Mouse (Mus musculus): ENCODE measurements around the gene Tmem200b.

Tmem200b gene

DNA sequence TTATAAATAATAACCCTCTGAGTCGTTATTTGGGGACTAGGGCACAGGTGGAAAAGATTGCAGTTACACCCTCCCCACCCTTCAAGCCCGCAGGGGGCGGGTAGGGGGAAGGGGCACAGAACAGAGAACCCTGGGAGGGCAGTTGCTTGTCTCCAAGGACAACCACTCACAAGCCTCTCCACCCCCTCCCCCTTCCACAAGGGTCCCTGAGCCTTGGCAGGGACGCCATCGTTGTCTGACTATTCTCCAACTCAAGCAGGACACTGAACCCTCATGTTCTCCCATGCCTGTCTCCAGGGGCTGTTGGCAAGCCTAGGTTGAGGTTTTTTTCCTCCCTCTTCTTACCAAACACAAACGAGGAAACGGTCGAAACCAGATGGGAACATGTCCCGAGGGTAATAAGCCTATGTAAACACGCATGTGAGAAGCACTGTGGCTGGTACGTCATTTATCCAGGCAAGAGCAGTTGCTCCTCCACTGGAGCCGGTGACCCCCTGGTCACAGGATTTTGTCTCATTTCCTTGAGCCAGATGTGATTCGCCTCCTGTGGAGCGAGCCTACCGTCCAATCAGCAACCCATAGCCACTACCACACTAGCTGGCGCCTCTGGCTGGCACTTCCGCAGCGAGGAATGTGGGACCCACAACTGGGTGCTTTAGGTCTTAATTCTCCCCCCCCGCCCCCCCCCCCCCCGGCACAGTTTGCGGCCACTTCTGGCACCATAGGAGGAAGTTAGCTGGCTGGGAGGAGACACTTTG is 11.2 kb upstream of the Tmem200b start:
- DNase-seq (ENCODE audit: low spot score in 2 of 2), result no peak

DNA sequence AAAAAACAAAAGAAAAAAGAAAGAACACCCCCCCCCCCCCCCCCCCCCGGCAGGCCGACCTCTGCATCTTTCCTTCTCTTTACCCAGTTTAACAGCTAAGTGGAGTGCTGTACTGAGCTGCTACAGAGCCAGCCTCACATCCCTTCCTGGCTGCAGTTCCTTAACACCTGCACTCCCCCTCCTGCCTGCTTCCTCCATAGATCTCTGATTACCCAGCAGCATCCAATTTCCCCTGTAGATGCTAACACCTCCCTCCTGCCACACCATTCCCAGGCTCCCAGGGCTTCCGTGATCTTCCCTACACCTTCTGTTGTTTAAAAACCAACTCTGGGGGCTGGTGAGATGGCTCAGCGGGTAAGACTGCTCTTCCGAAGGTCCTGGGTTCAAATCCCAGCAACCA is 10.1 kb upstream of the Tmem200b start:
- DNase-seq (ENCODE audit: low spot score in 2 of 2), result no peak

DNA sequence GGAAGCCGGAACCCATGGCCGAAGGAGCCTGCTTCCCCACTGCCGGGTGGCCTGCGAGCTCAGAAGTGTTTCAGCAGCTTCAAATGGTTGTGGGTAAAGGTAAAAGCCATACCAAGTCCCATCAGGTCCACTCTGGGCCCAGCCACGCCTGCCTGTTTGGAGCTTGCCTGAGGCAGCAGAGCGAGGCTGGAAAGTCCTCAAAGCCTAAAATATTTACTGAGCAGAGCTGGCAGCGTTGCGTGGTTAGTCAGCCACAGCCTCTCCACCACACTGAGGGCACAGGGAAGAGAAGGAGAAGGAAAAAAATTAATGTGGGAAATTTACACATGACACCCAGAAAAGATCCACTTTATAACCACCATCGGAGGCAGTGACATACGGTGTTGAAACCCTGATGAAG is 8.0 kb upstream of the Tmem200b start:
- DNase-seq (ENCODE audit: low spot score in 2 of 2), result no peak

DNA sequence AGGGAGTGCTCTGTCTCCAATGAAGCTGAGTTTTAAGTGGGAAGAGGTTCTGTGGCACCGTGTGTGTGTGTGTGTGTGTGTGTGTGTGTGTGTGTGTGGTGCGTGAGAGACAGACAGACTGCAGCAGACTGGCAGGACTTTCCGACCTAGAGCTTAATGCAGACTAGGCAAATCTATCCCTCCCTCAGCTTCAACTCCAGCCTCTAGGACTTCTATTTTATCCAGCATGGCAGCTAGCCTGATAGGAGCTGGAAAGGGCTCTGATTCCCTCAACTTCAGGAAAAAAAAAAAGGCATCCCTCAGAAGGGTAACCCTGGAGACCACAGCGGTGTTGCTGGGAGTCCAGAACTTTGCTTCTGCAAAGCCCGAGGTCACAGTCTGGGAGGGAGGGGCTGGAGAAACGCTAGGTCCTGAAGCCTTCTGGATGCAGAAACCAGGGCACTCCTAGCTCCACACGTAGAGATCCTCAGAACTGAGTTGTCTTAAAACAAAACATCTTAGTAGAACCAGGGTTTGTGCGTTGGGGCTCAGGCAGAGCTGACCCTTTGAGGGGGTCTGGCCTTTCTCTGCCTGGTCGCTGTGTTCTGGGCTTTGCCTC is 7.4 kb upstream of the Tmem200b start:
- no peak for DNase-seq (ENCODE audit: low spot score in 2 of 2)

DNA sequence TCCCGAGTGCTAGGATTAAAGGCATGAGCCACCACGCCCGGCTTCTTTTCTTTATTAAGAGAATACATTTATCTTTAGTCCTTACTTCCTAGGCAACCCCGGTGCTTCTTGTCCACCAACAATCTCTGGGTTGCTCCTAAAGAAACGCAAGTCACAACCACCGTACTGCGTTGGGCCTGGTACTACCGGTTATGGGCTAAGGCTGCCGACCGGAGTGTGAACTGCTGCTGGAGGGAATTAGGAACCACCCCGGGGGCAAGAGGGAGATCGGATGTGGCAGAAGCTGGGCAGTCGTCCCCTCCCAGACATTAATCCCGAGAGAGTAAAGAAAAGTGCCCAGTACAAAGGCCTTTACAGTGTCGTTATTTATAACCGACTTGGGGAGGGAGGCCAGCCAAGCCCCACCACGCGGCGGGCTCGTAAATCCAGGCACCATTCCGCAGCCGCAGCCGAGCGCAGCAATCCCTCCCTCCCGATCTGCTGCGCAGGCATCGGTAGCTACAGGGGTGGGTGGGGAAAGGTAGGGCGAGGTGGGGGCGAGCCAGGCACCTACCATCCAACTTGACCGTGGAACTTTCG is 6.6 kb upstream of the Tmem200b start:
- DNase-seq (ENCODE audit: low spot score in 2 of 2), result no peak

DNA sequence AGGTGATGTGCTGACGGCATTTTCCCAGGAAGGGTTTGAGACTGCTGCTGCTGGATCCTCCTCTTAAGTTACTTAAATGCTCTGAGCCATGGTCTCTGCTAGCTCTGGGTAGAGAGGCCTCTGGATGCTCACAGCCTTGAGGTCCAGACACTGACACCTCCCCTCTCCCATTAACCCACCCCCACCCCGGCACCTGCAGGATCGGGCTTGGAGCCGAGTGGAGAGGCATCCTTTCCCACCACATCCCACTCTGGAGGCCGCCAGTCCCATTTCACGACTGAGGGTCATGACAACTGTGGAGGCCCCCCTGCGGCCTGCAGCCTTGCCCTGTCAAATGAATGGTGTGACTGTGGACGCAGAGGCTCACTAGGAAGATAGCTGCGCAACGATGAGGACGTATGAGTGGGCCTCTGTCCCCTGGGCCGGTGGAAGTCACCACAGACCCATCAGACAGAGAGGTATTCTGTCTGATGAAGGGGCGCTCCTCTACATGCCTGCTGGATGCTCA is 5.7 kb upstream of the Tmem200b start:
- DNase-seq (ENCODE audit: low spot score in 2 of 2), result no peak

DNA sequence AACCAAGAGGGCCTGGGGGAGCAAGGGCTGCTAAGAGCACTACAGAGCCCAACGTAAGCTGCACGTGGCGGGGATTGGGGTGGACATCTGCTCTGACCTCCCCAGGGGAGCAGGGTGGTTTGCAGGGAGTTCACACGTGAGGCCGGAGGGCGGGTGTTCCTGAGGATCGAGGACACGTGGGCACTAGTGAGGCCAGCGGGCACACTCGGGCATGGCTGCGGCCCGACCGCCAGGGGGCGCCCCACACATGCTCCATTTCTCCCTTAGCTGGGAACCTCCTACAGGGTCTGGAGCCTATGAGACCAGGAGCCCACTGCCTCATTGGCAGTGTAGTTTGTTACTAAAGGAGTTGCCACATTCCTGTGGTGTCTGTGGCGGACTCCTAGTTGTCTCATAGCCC is 5.1 kb upstream of the Tmem200b start:
- DNase-seq (ENCODE audit: low spot score in 2 of 2), result peak; percentile 79 to 94

DNA sequence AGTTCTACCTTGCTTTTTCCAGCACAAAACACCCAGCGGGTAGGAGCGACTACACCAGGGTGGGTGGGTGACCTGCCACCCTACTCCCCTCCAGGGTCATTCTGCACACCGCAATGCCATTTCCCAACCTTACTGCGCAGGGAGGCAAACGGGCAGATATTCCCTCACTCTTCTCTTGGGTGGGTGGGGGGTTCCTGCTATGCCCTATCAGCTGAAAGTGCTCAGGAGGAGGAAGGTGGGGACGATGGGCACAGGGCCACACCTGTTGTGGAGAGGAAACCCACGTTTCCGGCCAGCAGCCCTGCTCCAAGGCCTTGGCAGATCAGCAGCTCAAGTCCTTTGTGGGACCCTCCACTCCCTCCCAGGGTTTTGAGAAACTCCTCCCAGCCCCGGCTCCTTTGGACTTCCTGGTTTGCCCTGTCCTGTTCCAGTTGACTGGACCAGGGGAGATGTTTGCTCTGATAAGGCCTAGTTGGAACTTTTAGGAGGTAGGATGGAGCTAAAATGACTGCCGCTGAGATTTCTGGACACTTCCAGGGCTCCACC is 4.5 kb upstream of the Tmem200b start:
- no peak for DNase-seq (ENCODE audit: low spot score in 2 of 2)

DNA sequence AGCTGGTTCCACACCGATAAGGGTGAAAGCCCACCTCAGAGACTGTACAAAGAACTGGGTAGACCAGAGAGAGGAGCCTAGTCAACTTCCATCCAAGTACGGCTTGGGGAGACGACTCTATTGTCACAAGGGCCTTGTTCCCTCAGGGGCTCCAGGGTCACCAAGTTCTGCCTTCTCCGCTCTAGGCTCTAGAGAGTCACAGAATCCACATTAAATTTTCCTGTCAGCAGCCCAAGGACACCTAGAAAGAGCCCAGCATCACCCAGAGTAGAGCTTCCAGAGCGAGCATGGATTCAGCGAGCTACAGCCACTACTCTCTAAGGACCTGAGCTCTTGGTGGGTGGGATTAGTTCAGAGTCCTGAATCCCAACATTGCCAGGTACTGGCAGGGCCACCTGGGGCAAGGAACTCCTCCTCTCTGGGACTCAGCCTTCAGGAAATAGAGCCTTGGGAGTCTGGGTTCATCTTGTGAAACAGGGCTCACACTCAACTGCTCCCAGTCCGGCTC is 3.5 kb upstream of the Tmem200b start:
- DNase-seq (ENCODE audit: low spot score in 2 of 2), result no peak

DNA sequence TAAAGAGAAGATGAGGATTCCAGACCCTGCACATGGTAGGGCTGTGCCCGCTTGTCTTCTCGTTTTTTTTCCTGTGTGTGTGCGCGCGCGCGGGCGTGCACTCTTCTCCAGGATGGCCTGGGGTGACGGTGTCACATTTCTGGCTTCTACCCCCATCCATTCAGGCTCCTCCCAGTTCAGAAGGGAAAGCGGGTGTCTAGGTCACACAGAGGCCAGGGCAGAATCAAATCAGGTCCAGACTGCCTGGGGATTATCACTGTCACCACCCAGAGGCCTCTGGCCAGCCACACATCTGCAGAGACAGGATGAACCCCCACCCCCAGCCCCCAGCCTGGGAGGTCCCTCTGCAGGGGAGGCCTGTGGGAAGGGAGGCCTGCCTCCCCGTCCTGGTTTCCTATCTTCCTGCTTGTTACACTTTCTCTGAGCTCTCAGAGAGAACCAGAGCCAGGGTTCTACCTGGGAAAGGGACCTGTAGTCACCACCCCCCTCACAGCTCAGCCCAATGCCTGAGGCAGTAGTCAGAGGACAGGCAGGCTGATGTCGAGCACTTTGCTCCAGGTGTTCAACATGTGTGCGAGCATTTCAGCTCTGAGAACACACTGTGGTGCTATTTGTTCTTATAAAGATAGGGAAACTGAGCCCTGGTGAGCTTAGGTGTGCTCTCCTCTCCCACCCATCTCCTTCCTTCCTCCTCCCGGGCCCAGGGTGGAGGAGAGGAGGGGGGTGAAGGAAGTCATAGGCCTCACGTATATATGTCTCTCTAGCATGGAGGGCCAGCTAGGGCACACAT is 2.7 kb upstream of the Tmem200b start:
- no peak for DNase-seq (ENCODE audit: low spot score in 2 of 2)

DNA sequence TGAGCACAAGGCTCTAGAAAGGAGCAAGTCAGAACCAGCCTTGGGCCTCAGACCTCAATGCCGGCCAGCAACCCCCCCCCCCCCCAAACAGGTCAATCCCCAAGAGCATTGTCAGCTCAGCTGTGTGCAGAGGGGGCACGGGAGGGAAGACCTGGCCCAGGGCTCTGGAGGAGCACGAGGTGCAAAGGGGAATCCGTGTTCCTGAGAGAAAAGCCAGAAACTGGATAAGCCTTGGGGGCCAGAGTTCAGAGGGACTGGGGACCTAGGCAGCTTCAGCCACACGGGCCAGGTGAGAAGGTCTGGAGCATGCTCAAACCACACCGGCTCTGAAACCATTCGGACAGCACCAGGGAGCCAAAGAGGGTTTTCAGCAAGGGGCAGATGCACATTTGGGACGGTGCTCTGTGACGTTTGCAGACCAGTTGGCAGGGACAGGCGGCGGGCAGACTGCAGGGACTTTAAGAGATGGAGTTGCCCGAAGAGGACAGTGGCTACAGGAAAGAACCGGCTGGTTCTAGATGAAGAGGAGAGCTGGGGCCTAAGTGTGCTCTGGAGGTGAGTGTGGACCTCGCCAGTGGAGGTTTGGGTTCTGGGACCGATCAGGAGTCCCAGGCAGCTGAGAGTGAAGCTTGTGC is 1.9 kb upstream of the Tmem200b start:
- no peak for DNase-seq (ENCODE audit: low spot score in 2 of 2)

DNA sequence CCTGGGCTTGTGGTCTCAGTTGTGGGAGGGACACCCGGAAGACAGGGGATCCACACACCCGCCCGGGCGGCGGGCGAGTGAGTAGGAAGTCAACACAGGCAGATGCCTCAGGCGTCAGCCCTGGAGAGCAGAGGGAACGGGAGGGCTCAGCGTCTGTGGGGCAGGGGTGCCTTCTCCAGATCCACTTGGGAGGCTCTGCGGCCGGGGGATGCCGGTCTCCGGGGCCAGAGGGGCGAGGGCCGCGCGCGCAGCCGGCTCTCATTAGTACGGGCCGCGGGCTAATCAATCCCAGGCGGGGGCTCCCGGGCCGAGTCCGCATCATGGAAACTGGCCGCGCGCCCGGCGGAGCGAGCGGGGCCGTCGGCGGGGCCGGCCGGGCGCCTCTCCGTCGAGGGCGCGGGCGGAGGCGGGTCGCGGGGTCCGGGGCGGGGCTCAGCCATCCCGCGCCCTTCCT is 1.4 kb upstream of the Tmem200b start:
- DNase-seq (ENCODE audit: low spot score in 2 of 2), result no peak

DNA sequence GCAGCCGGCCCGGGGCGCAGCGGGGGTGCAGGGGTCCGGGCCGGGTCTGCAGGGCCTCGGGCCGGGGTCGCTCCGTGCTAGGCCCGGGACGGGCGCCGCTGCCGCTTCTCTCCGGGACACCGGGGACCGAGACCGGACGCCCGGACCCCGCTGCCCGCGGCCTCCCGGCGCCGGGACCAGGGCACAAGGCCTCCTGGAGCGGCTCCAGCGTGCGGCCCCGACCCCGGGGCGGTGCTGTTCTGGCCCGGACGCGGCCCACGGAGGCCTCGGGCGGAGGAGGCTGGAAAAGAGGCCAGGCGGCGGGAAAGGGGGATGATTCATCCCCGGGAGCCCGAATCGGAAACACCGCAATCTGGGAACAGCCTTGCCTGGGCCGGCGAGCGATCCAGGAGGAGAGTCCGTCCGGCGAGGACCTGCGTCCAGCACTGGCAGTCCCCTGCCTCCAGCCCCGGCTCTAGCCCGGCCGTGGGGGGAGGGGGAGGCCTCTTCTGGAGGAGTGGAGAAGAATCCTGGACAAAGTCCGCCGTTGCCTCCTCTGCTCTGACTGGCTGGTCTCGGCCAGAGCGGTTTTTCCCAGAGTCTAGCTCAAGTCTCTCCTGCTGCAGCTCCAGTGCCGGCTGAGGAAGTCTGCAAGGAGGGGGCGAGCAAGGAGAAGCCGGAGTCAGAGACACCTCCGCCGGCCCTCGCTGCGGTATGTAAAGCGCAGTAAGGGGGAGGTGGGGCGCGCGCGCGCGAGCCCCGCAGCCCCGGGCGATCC is 798 bp upstream of the Tmem200b start:
- no peak for DNase-seq (ENCODE audit: low spot score in 2 of 2)

DNA sequence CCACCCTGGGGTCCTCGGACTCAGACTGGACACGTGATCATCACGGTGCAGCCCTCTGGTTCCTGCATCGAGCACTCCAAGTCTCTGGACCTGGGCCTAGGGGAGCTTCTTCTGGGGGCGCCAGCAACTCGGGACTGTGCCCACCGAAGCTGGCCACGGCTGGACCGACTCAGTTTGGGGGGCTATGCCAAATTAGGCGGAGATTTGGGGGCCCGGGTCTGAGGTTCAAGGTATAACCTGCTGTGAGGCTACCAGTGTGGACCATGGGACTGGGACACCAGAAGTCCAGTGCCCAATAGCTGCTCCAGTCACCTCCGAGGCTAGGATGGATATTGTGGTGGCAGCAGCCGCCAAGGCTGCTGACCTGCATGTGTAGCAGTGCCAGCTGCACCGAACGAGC is 833 bp downstream of the Tmem200b start:
- no peak for DNase-seq (ENCODE audit: low spot score in 2 of 2)

DNA sequence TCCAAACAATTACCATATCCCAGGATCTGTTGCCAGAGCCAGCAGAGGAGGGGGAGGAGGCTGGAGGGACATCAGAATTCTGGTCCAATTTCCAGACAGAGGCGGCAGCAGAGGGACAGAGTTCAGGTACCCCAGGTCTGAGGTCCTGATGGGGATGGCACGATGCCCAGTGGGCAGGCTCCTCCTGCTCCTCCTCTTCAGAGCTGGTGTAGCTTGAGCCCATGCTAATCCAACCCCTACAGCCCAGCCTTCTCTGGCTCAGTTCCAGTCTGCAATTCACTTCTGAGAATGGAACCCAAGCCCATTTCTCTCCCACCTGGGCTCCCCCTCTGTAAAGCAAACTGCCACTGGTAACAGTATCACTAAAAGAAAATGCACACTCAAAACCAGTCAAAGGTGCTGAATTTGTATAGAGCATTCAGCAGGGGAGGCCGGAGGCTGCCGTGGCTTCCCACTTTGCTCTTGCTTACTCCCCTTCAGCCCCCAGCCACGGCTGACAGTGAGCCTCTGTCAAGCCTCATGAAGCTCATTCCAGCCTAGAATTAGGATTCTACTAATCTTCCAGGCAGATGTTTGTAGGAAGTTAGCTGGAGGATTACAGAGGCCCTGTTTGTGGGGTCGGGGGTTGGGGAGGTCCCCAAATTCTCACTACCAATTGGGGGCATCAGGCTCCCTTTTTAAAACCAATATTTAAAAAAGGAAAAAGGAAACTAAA is 2.7 kb downstream of the Tmem200b start:
- DNase-seq (ENCODE audit: low spot score in 2 of 2), result no peak

DNA sequence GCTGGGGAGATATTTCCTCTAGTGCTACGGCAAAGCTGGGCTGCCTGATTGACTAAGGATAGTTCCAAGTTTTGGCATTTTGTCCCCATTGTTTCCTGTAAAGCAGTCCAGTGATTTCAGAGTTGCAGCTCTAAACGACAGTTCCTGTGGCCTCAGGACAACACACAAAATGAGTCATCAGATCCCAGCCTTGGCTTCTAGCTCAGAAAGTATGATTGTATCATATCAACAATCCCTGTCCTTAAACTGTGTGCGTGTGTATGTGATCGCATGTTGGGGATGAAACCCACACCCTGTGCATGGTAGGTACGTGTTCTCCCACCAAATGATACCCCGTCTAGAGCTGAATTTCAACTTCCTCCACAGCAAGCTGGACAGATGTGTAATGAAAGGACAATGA is 7.6 kb downstream of the Tmem200b start:
- DNase-seq (ENCODE audit: low spot score in 2 of 2), result no peak

DNA sequence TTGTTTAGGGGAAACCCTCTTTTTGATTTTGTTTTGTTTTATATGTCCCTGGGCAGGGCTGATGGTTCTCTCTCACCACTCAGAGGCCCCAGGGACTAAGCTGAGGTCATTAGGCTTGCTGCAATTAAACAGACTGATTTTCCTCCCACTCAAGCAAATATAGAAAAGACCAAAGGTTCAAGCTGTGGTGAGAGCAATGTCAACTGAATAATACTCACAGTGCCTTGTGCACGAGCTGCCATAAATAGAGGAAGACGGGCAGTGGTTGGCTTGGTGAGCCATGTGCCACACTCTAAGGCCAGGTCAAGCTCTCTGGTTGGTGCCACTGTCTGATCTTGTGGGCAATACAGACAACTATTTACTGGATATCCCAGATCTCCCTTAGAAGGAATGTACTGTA is 17.9 kb downstream of the Tmem200b start:
- DNase-seq (ENCODE audit: low spot score in 2 of 2), result no peak

DNA sequence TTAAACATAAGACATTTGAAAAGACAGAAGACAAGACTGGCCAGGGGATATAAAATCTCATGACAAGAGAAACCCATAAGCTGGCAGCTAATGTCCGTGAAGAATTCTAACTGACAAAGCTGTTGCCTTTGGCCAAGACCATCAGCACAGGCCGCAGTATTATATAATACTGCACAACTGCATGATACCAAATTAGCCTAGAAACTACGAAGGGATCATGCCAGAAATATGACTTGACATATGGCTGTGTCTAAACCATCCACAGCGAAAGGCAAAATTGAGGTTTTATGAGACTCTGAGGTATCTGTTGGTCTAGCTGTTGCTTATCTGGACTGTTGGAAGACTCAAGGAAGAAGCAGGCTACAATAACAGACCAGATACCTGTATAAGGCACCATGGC is 19.3 kb downstream of the Tmem200b start:
- no peak for DNase-seq (ENCODE audit: low spot score in 2 of 2)

DNA sequence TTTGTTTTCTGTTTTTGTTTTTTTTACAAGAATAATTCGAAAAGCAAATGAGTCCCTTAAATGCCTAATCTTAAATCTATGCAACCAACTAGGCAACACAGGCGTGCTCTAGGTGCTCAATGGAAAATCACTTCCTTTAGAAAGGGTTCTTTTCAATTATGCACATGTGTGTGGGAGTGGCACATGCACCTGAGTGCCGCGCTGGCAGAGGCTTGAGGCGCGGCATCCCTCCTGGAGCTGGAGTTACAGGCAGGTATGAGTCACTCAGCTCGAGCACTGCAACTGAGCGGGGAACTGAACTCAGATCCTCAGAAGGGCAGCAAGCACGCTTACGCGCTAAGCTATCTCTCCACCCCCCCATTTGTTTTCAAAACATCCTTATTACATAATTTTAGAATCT is 26.3 kb downstream of the Tmem200b start:
- no peak for DNase-seq (ENCODE audit: low spot score in 2 of 2)

DNA sequence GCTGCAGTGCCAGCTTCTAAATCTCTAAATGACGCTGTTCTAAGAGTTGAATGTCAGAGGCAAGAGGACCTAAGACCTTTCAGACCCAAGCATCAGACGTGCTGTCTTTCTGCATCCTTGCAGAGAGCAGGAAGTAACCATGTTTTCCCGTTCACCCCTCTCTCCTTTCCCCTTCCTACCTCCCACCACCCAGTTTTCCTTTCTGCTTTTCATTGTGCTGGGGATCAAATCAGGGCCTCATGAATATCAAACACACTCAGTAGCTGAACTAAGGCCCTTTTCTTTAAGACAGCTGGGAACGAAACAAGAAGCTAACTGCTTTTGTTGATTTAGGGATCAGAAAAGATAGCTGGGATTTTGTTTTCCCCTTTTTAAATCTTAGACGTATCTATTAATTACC is 28.3 kb downstream of the Tmem200b start:
- no peak for DNase-seq (ENCODE audit: low spot score in 2 of 2)

Measured in spleen, postnatal 4 days (tissue).